Mouse (Mus musculus) hindbrain, embryonic 14.5 days (tissue): ENCODE results near the gene Hectd4. TPM values are rescaled to one million over a fixed set of nuclear protein-coding genes. Genes with fewer than 3 reads are reported as not detected.
A peak's percentile ranks its signal among the peaks of the same experiment; 100 is the strongest.
"Not testable (repeated sequence)": the region's sequence is repeated elsewhere in the genome, so short reads cannot be mapped to it uniquely, and the experiment has no call there.

Source experiments
- ATAC-seq: fragments of 200-750 bp; cut with Nextera tagmentation; 2 replicates; pipeline ENCODE4 v1.8.0; 2017; ENCODE audit warnings: moderate number of reproducible peaks, mild to moderate bottlenecking, moderate TSS enrichment, moderate library complexity; ENCODE audit not compliant: low FRiP score
- DNase-seq: peaks from one replicate; pipeline ENCODE4 v3.0.0-alpha.2; 2015; ENCODE audit warnings: low spot score
- H3K27ac ChIP-seq: fragments of 300-500 bp; sonication (generic); 2 replicates; pipeline ENCODE4 v1.5.1; 2014; ENCODE audit warnings: mild to moderate bottlenecking, moderate library complexity
- H3K27me3 ChIP-seq: fragments of 300-500 bp; sonication (generic); 2 replicates; pipeline ENCODE4 v1.6.1; 2014; ENCODE audit warnings: mild to moderate bottlenecking, low read length, mixed read lengths; ENCODE audit not compliant: control insufficient read depth, insufficient read depth
- H3K36me3 ChIP-seq: fragments of 300-500 bp; sonication (generic); replicated peaks from 2 replicates; pipeline ENCODE4 v1.6.1; 2014; ENCODE audit not compliant: control insufficient read depth, insufficient read depth
- H3K4me1 ChIP-seq: fragments of 300-500 bp; sonication (generic); replicated peaks from 2 replicates; pipeline ENCODE4 v1.6.1; 2014; ENCODE audit warnings: antibody characterized with exemption, low read length, mixed read lengths; ENCODE audit not compliant: control insufficient read depth, insufficient read depth
- H3K4me2 ChIP-seq: fragments of 300-500 bp; sonication (generic); replicated peaks from 2 replicates; pipeline ENCODE4 v1.6.1; 2014; ENCODE audit warnings: mild to moderate bottlenecking, moderate library complexity
- H3K4me3 ChIP-seq: fragments of 300-500 bp; sonication (generic); replicated peaks from 2 replicates; pipeline ENCODE4 v1.5.1; 2014; ENCODE audit warnings: mild to moderate bottlenecking, low read length
- H3K9ac ChIP-seq: fragments of 300-500 bp; sonication (generic); 2 replicates; pipeline ENCODE4 v1.6.1; 2014
- H3K9me3 ChIP-seq: fragments of 300-500 bp; sonication (generic); 2 replicates; pipeline ENCODE4 v1.6.1; 2016; ENCODE audit warnings: low read length; ENCODE audit not compliant: control insufficient read depth
- WGBS: fragments of 180-500 bp; shearing (Covaris S2); extraction: QIAGEN DNeasy Blood & Tissue Kit; methylation state at CpG from one replicate; pipeline ENCODE4 v1.1.7; 2014; 5-methylcytosine and 5-hydroxymethylcytosine counted together
- polyA plus RNA-seq: library from polyadenylated mRNA; unstranded; fragments of >200 nt; fragmentation: Nextera tagmentation; extraction: Ambion mirVana; gene quantifications from 2 replicates; pipeline ENCODE4 v1.2.1, GENCODE M21; 2014

Hectd4 gene
- polyA plus RNA-seq, 1 experiment from 2014 or later, result 34.1 TPM

- H3K9me3 ChIP-seq, result no peaks in the 10 kb centered on the region
- H3K36me3 ChIP-seq, result peaks cover 90% of the 10 kb centered on the region
- H3K27ac ChIP-seq, result no peak overlapping the region
- no peak overlapping the region for H3K4me3 ChIP-seq
- no peaks in the 10 kb centered on the region for H3K4me1 ChIP-seq
- DNase-seq (no peak), ATAC-seq (no peak)
- no peak overlapping the region for H3K4me2 ChIP-seq
- H3K9ac ChIP-seq, result no peak overlapping the region
- WGBS, result 65% methylated on average over 14 of the region's 14 CpGs
- no peaks in the 10 kb centered on the region for H3K27me3 ChIP-seq
Measured at GRCm38 (mm10) chr5:121326079-121326805, 106.2 kb downstream of the Hectd4 start.

- Histone ChIP-seq H3K36me3 (peaks cover 90% of the 10 kb centered on the region), H3K27me3 (no peaks in the 10 kb centered on the region), H3K9me3 (no peaks in the 10 kb centered on the region), H3K4me3 (0 out of 2 replicates have a peak overlapping the region, but pooled peaks have one; percentile 7), H3K9ac (peak overlapping the region; percentile 39; the same call in 1 of the 2 replicates), H3K4me2 (peak overlapping the region; percentile 32), H3K4me1 (no peaks in the 10 kb centered on the region), H3K27ac (peak overlapping the region; percentile 38; the same call in 1 of the 2 replicates)
- DNase-seq (no peak), ATAC-seq (no peak)
- 87% methylated on average over 11 of the region's 11 CpGs for WGBS
Measured at GRCm38 (mm10) chr5:121329333-121330058, 109.5 kb downstream of the Hectd4 start.

GRCm38 (mm10) chr5:121330154-121330816 is 110.3 kb downstream of the Hectd4 start:
- 79% methylated on average over 10 of the region's 19 CpGs for WGBS
- not testable (repeated sequence) for H3K27me3 ChIP-seq, ATAC-seq, DNase-seq, H3K4me1 ChIP-seq, H3K9me3 ChIP-seq, H3K4me3 ChIP-seq, H3K9ac ChIP-seq
- H3K27ac ChIP-seq, result peak overlapping the region; percentile 38
- H3K36me3 ChIP-seq, result peaks cover 90% of the 10 kb centered on the region
- H3K4me2 ChIP-seq, result peak overlapping the region; percentile 32

GRCm38 (mm10) chr5:121331731-121332130 is 111.7 kb downstream of the Hectd4 start:
- peaks cover 90% of the 10 kb centered on the region for H3K36me3 ChIP-seq
- ATAC-seq (no peak), DNase-seq (no peak)
- H3K27me3 ChIP-seq, result no peaks in the 10 kb centered on the region
- no peaks in the 10 kb centered on the region for H3K9me3 ChIP-seq
- H3K27ac ChIP-seq, result no peak overlapping the region
- H3K4me3 ChIP-seq, result no peak overlapping the region
- no peak overlapping the region for H3K9ac ChIP-seq
- H3K4me1 ChIP-seq, result no peaks in the 10 kb centered on the region
- H3K4me2 ChIP-seq, result no peak overlapping the region
- 97% methylated on average over 10 of the region's 10 CpGs for WGBS

- H3K36me3 ChIP-seq, result peaks cover 94% of the 10 kb centered on the region
- H3K27me3 ChIP-seq, result no peaks in the 10 kb centered on the region
- no peaks in the 10 kb centered on the region for H3K9me3 ChIP-seq
- ATAC-seq (no peak), DNase-seq (no peak)
- no peak overlapping the region for H3K9ac ChIP-seq
- H3K27ac ChIP-seq, result no peak overlapping the region
- WGBS, result 93% methylated on average over 9 of the region's 9 CpGs
- no peaks in the 10 kb centered on the region for H3K4me1 ChIP-seq
- H3K4me2 ChIP-seq, result no peak overlapping the region
- H3K4me3 ChIP-seq, result no peak overlapping the region
Measured at GRCm38 (mm10) chr5:121333976-121334375, 114.0 kb downstream of the Hectd4 start.

GRCm38 (mm10) chr5:121334454-121334853 is 114.4 kb downstream of the Hectd4 start:
- no peak for DNase-seq
- Histone ChIP-seq H3K9me3 (no peaks in the 10 kb centered on the region), H3K4me3 (no peak overlapping the region), H3K27ac (no peak overlapping the region), H3K4me1 (no peaks in the 10 kb centered on the region), H3K27me3 (no peaks in the 10 kb centered on the region), H3K9ac (no peak overlapping the region), H3K4me2 (no peak overlapping the region), H3K36me3 (peaks cover 94% of the 10 kb centered on the region)
- ATAC-seq, result no peak
- WGBS, result 90% methylated on average over 5 of the region's 5 CpGs

- Histone ChIP-seq H3K27me3 (no peaks in the 10 kb centered on the region), H3K27ac (no peak overlapping the region), H3K9me3 (no peaks in the 10 kb centered on the region), H3K4me3 (no peak overlapping the region), H3K9ac (no peak overlapping the region), H3K4me2 (no peak overlapping the region), H3K4me1 (no peaks in the 10 kb centered on the region), H3K36me3 (peaks cover 99% of the 10 kb centered on the region)
- 90% methylated on average over 4 of the region's 4 CpGs for WGBS
- no peak for DNase-seq
- no peak for ATAC-seq
Measured at GRCm38 (mm10) chr5:121335426-121335825, 115.4 kb downstream of the Hectd4 start.

GRCm38 (mm10) chr5:121336009-121336408 is 116.0 kb downstream of the Hectd4 start:
- no peak for DNase-seq
- Histone ChIP-seq H3K27me3 (no peaks in the 10 kb centered on the region), H3K4me1 (no peaks in the 10 kb centered on the region), H3K27ac (no peak overlapping the region), H3K4me3 (no peak overlapping the region), H3K9ac (no peak overlapping the region), H3K9me3 (no peaks in the 10 kb centered on the region), H3K36me3 (peaks cover 99% of the 10 kb centered on the region), H3K4me2 (no peak overlapping the region)
- 70% methylated on average over 3 of the region's 3 CpGs for WGBS
- no peak for ATAC-seq

GRCm38 (mm10) chr5:121336776-121337175 is 116.8 kb downstream of the Hectd4 start:
- no peak for ATAC-seq
- no peak overlapping the region for H3K9ac ChIP-seq
- H3K4me2 ChIP-seq, result no peak overlapping the region
- peaks cover 99% of the 10 kb centered on the region for H3K36me3 ChIP-seq
- H3K4me3 ChIP-seq, result no peak overlapping the region
- no peaks in the 10 kb centered on the region for H3K27me3 ChIP-seq
- no peak for DNase-seq
- no peaks in the 10 kb centered on the region for H3K4me1 ChIP-seq
- WGBS, result 93% methylated on average over 6 of the region's 6 CpGs
- no peaks in the 10 kb centered on the region for H3K9me3 ChIP-seq
- no peak overlapping the region for H3K27ac ChIP-seq
